Mouse (Mus musculus) C2C12 (cell line): ENCODE data around the gene Mindy1.

Experiments
- CEBPB ChIP-seq: IDR thresholded peaks from one replicate; pipeline ENCODE4 v1.6.1; 2011; ENCODE audit warnings: low read depth, mild to moderate bottlenecking, control low read depth, moderate library complexity
- CTCF ChIP-seq: IDR thresholded peaks from one replicate; pipeline ENCODE4 v1.5.1; 2011; ENCODE audit not compliant: control insufficient read depth, insufficient read depth, insufficient read length
- USF1 ChIP-seq: IDR thresholded peaks from one replicate; pipeline ENCODE4 v1.6.1; 2011; ENCODE audit warnings: low read depth, mild to moderate bottlenecking, control low read depth, moderate library complexity

- TF ChIP-seq CTCF (no peak), USF1 (no peak), CEBPB (peak; percentile 43)
These were observed 1.3 kb downstream of the Mindy1 start for GRCm38 (mm10) chr3:95282381-95282864.
